Mouse (Mus musculus): Measurements from ENCODE around the gene Vwce.

The Vwce gene

DNA sequence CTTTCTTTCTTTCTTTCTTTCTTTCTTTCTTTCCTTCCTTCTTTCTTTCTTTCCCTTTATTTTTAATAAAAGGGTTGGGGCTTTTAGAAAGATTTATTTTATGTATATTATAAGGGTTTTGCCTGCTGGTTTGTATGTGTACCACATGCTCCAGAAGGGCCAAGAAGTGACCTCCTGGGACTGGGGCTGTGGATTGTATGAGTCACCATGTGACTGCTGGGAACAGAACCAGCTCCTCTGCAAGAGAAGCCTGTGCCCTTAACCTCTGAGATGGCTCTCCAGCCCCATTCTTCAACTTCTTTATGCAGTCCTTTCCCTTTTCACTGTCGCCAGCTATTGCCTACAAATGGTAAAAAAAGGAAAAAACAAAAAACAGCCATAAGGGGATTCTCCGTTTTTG, 11.6 kb downstream of the Vwce start:
- no peak for DNase-seq

DNA sequence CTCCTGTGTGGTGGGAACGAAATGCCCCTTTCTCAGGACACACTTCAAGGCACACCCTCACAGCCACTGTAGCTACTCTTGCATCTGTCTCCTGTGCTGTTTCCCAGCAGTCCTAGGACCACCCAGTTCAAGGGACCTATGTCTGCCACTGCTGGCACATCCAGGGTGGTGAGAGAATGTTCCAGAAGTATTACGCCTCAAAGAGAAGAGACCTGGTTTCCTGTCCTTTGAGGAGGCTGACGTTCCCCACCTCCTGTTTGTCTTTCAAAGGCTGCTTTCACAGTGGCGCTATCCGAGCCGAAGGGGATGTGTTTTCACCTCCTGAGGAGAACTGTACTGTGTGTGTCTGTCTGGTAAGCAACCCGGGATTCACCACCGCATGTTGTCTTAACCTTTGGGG, 14.1 kb downstream of the Vwce start:
- DNase-seq, result no peak

DNA sequence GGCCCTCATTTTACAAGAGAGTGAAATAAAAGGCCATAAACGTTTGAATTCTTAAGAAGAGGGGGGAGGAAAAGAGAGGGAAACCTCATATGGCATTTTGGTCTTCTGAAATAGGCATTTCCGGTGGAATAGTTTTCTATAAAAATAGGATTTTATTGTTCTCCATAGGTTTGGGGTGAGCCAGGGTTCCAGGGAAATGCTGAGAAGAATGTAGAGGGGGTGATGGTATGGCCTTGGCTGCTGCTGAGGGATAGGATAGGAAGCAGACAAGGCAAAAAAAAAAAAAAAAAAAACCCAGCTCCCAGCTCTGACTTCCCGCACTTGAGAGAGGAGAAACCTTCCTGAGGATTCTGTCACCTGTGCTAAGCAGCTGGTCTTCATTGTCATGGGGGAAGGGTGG, 22.0 kb downstream of the Vwce start:
- no peak for DNase-seq

DNA sequence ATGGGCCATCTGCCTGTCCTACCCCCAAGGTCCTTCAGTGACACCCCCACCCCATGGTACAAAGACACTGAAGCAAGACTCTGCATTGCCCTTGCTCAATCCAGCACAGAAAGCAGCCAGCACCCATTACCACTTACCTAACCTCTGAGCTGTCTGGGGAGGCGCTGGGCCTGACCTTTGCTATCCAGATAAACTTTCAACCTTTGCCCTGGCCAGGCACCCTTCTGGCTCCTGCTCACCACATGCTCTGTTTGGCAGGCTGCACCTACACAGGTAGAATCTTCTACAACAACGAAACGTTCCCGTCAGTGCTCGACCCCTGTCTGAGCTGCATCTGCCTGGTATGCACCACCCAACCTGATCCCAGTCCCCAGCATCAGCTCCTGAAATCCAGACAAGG, 23.7 kb downstream of the Vwce start:
- DNase-seq, result no peak

DNA sequence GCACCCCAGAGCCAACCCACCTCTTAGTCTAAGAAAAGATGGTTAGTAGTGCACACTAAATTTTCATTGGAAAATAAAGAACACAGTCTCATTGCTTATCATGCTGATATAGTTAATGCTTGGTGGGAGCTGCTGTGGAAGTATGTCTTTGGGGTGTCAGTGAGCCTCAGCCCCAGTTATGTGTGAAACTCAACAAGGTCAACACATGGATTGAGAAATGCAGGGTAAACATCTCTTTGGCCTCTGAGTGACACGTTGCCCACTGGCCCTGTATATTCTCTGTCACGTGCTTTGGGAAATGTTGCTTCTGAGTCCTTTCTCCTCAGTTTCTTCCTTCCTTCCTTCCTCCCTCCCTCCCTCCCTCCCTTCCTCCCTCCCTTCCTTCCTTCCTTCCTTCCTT, 24.4 kb downstream of the Vwce start:
- no peak for DNase-seq

DNA sequence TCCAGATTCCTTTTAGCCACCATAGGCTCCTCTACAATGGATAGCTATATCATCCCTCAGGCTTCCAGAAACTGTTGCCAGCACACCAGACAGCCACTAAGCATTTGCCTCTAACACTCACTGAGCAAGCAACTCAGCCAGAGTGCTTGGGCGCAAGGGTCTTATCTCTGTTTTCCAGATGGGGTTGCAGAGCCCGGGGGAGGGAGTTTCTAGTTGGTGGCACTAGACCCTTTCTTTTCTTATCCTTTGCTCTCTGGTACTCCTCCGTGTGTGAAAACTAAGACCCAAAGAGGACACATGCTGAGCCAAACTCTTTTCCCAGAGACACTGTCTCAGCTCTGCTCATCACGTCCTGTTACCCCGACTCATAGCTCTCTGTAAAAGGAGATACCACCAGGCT, 27.4 kb downstream of the Vwce start:
- DNase-seq, result no peak

DNA sequence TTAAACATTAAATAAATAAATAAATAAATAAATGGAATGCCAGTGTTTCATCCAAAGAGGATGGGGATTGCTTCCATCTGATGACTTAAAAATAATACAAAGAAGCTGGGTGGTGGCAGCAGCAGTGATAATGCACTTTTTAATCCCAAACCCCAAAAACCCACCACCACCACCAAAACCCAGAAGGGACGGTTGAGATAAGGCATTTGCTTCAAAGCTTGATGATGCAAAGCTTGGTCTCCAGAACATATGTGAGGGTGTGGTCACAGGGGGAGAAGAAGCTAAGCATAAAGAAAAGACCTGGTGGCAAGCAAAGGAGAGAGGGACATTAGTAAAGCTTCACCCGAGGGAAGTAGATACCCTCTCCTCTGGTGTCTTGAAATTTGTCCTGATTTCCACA, 27.9 kb downstream of the Vwce start:
- DNase-seq, result no peak

DNA sequence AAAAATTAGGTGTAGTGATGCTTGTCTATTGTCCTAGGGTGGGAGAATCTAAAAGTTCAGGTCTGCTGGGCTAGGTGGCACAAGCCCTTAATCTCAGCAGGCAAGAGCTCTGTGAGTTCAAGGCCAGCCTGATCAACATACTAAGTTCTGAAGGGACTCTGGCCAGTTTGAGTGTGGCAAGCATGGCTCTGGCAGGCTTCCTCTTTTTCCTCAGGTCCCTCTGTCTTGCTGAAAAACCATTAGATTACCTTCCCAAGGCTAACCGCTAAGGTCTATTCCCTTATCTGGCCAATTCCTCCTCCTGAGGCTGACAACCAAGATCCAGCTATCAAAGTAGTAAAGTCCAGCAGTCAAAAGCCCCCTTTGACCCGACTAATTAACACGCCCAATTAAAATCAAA, 28.7 kb downstream of the Vwce start:
- DNase-seq, result no peak

DNA sequence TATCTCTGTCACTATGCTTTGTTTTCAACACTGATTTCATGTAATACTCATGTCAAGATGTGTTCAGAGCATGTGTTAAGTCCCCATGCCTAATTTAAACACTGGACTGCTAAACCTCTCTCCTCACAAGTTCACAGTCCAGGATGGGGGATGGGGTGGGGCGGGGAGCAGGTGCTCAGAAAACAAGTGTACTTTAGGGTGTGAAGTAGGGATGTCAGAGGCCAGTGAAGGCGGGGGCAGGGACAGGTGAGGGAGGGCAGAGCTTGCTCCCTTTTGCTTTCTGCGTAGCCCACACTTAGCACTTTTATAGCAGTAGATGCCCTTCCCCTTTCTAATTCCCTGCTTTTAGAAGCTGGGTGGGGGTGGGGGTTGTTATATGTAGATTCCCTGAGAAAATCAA, 31.1 kb downstream of the Vwce start:
- DNase-seq, result no peak

DNA sequence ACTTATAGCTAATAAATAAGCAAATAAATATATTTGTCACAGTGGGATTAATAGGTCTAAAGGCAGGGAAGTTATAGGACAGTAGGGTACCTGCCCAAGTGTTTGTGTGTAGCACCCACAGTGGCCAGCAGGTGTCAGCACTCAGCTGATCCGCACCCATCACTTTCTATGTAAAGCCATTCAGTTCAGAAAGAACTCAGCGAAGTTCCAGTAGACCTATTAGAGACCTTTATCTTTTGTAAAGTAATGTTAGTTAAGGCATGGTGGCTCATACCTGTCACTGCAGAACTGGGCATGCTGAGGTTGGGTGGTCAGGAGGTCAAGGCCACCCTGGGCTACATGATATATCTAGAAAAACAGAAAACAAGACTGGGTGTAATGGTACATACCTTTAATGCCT, 31.5 kb downstream of the Vwce start:
- DNase-seq, result peak; percentile 71 to 81

DNA sequence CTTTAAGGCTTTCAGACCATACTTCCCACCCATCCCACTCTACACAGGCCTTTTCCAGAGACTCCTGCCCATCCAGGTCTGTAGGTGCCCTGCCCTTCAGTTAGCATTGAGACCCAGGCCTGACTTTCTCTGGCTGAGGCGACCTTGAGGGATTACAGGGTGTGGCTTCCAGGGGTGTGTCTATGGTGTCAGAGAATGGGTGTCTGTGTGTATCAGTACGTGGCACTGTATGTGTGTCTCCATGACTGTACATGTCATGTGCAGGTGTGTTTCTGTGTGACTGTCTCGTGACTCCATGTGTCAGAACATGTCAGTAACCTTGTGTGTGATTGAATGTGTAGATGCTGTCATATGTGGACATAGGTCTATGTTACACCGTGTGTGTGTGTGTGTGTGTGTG, 37.3 kb downstream of the Vwce start:
- DNase-seq, result no peak

DNA sequence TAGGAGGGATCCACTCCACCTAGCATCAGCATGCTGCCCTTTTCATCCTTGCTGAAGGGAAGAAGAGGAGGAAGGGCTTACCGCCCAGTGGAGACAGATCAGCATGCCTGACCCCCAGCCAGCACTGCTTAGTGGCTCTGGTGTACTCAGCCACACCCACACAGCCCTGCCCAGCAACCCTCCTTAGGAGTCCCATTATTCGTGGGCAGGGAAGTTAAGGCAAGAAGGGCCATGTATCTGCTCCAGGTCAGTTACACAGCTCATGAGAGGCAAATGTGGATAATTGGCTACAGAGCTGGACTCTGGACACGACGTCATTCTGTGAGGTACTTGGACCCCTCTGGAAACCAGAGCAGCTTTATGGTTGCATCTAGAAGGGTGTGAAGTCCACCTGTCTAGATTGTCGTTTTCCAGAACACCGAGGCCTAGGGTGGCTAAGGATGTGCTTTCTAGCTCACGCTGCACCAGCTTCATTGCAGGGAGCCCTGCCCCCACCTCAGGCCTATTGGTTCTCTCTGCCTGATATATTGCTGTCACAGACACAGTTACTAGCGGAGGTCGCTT, 37.9 kb downstream of the Vwce start:
- no peak for DNase-seq

DNA sequence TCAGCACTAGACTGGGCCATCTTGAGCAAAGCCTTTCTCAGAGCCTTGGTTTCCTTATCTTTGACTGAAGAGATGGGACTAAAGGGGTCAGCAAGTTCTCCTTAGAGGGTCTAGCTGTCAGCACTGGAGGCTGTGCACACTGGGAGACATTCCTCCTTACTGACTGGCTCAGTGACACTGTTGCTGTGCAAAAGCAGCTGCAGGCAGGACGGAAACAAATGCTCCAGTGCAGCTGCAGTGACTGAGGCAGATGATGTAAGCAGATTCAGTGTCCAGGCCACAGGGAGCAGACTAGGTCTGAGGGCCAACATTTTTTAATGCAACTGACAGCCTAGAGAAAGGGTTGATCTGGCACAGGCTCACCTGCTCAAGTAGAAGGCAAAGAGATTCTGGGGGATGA, 39.3 kb downstream of the Vwce start:
- no peak for DNase-seq

DNA sequence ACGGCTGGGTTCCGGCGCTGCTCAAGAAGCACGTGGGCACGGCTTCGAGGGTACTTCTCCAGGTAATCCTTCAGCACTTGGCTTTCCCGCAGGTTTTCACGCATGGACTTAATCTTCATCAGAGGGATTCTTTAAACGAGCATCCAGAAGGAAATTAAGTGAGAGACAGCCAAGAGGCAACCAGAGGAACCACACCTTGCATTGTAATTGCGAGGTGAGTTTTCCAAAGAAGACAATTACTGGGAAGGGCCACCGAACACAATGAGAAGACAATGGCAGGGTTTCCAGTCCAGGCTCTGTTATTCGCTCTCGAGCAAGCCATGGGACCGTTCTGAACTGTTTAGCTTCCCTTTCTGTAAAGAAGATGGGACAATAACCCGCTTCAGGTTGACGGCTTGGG, 42.6 kb downstream of the Vwce start:
- DNase-seq, result no peak

DNA sequence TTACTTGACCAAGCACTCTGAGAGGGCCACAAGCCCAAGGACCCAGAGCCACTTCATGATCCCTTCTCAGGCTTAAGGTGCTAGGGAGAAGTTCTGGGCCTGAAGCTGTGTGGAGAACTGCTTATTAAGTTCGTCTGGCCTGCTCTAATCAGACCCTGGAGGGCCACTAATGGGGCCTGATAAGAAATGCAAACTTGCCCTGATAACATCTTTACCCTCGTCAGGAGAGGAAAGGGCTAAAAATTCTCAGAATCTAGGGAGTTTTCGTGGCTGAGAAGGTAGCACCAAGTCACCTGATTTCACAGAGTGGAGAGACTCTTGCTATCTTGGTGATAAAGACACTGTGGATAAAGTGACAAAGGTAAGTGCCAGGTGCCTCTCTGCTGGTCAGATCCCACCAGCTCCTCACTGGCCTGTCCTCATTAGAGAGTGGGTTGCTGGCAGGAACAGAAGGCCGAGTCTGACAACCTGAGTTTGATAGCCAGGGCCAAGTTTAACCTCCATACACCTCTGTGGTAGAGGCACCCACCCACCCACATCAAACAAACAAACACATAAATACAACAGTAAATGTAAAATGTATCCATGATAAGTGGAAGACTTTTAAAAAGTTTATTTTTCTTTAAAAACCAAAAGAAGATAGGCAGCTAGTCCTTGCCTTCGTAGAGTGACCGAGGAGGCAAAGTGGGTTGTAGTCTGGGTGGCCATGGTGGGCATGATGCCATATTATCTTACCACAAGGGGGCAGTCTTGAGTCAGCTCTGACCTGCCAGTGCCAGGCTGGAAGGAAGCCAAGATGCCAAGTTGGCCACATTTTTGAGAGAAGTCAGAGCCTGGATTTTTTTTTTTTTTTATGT, 44.1 kb downstream of the Vwce start, which contains the start of gene Pga5:
TSS of gene Pga5 (minus strand) at position 157 of the 857 bp plus-strand sequence.
- peak; percentile 89 to 95 for DNase-seq

DNA sequence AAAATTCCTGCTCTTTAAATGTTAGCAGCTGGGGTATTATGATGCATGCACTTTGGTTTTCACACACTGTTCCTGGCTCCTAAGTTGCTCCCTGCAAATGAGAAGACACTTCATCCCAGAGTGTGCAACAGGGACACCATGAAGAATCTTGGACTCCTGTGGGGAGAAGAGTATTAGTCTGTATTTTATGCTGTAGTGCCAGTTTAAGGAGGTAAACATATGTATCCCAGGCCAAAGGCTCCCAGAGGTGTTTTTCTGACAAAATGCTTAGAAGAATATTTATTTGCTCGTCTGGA, 44.7 kb downstream of the Vwce start:
- DNase-seq, result no peak

DNA sequence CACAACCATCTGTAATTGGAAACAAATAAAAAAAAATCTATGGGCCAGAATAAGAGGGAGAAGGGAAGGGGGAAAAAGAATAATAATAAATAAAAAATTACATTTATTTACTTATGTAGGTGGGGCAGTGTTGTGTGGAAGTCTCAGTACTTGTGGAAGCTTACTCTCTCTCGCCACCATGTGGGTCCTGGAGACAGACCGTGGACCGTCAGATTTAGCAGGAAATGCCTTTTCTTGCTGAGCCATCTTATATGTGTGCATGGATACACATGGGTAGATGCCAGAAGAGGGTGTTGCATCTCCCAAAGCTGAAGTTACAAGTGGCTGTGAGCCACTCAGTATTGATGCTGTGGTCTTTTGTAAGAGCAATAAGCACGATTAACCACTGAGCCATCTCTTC, 47.6 kb downstream of the Vwce start:
- no peak for DNase-seq

DNA sequence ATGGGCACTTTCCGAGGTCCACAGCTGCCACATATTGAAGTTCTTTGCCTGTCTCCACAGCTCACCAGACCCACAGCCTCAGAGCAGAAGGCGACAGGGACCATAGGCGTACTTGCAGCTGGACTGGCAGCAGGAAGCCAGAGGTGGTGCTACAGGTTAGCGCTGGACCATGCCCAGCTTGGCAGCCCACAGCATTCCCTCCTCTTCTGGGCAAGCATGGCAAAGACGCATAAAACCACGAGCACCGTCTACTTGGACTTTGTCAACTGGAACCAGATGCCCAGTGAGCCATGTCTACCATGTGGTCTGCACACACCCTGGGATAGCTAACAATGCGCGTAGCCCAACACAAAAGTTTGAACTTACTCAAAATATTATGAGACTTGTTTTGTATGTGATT, 51.1 kb downstream of the Vwce start:
- no peak for DNase-seq

DNA sequence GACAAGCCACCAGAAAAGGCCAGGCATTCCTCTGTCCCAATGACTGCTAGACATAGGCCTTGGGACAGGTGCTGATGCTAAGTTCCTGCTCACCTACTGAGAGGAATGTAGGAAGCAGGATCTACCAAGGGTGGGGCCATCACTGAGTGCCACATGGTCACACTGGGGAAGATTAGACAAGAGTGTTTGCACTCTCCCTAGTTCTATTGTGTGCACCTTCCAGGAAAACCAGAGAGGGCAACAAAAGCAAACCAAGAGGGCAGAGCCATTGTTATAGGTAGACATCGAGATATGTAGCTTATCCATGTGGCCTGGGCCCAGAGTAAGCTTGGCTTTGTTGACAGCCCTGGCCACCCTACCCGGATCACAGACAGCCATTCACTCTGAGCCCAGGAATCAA, 51.7 kb downstream of the Vwce start:
- DNase-seq, result no peak

DNA sequence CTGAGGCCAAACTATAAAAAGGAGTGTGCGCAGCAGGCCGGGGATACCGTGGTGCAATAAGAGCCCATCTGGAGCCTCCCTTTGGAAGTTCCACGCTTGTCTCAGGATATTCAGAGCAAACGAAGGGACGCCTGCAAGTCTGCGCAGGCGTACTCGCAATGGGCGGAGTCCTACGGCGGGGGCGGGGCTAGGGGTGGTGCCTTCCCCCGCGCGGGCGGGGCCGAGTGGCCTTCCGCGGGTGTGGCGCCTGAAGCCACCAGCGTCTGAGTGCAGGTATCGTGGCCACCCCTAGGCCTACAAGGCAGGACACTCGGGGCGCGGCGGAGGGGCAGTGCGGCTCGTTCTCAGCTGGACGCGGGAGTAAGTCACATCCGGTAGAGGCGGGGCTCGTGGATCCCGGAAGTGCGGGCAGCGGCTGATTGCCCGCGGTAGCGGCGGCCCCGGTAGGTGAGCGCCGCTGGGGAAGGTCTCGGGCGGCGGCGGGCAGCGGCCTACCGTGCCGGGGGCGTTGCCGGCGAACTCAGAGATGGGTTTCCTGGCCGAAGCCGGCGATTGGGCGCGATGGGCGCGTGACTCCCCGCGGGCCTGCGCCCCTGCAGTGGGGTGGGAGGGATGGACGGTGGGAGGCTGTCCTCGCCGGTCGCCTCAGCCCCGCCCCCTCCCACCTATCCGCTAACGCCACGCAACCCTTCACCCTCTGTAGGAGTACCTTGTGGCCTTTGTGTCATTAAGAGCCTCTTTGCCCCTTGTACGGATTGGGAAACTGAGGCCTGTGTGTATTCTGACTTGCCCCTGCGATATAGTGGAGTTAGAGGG, 54.7 kb downstream of the Vwce start, which contains the start of gene Vps37c:
TSS of gene Vps37c (plus strand) at position 199 of the 816 bp plus-strand sequence.
- DNase-seq, result peak; percentile 93 to 97

DNA sequence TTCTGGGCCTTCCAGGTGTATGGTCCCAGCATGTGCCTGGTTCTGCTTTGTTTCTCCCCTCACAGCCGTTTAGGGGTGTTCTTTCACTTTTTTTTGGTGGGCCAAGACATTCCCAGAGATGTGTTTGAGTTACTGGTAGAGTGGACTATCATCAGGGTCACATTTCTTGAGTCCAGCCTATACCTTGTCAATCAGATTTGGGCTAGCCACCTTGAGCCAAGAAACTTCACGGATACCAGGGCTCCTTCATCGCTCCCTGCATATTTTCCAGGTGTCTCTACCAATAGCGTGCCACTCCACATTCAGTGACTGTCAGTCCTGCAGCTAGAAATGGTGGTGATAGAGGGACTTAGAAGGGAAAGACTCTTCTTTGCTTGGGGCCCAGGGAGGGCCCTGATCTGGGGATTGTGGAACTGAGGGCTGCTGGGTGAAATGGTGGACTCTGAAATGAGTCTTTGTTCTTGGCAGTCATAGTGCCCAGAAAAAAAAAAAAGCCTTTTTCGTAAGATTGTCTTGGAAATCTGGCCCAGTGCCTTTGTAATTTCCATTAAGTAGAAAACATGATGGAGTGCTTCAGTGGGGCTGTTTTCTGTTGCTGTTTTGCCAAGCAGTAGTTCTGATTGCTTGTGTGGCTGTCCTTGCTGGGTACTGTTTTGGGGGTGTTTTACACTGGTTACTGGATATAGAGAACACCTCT, 55.6 kb downstream of the Vwce start:
- no peak for DNase-seq

DNA sequence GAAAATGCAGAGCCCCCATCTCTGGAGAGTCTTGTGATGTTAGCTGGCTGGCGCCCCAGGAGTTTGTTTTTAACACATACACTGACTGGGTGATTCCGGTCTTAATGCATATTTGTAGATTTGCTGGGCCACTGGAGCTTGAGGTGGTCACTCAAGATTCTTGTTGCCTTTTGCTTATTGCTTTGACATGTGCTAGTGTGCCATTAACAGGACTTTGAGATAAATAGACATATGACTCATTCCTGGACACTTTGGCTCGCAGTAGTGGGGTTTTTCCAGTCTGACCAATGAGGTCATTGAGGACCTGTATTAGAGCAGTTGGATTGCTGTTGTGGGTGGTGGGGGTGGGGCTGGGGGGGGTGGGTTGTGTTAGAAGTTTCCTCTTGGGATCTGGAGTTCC, 56.3 kb downstream of the Vwce start:
- DNase-seq, result peak in 1 of 2 experiments; percentile 37

DNA sequence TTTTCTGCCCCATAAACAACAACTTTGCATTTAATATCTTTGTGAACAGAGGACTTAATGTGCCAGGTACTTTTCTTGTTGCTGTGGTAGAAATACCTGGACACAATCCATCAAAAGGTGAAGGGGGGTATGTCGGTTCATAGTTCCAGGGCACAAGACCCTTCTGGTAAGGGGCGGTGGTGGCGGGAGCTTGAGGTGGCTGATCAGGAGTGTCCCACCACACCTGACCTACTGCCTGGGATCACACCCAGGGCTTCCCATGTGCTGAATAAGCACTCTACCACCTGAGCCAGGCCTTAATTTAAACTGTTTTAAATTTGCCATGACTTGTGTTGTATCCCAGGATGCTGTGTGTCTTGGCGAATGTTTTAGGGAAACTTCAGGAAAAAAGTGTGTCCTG, 57.1 kb downstream of the Vwce start:
- no peak for DNase-seq
